Mouse (Mus musculus): Measurements from ENCODE around the gene Srl. TPM values are rescaled to one million over a fixed set of nuclear protein-coding genes. Genes with fewer than 3 reads are reported as not detected.
A peak's percentile ranks its signal among the peaks of the same experiment; 100 is the strongest.

Gene Srl
- total and polyA plus RNA-seq, 3 experiments: 44.6 to 88.8 (median 71.3) TPM

DNA sequence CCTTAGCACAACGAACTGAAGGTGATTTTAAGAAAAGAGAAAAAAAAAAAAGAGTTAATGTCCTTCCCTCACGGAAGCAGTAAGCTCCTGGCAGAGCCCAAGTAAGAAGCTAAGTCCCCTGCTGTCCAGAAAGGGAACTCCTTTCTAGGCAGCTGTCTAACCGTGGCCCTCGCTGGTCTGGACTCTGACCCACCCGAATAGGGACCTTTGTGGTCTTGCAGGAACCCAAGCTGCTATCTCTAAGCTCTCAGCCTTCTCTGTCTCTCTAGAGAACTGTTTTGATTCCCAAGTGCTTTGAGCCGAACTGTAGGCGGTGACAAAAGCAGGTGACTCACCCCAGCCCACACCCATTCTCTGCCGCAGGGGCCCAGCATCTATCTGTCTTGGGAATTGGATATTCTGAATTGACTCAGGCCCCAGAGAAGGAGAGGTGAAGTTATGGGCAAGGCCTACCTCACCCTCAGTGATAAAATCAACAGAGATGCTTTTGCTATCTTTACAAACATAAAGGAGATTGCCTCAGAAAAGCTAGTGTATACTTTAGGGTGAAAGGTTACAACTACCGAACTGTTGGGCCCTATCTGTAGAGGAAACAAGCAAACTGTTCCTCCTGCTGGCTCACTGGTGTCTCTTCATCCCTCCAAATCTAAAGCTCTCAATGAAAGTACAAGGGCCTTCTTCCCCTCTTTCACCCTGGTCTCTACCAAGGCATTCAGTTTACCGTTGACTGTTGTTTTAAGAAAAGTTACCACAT is 71.8 kb downstream of the Srl start (continued):
- TF ChIP-seq TBP (conservative IDR thresholded peaks at IDR 0.05; ENCODE audit: low read depth, low read length) (peak; percentile 65; the same call in 1 of the 2 replicates), KAT2A (IDR thresholded peaks at IDR 0.05; ENCODE audit: insufficient replicate concordance, low read length) (0 out of 2 replicates have a peak, but pooled peaks have one; percentile 70), EP300 (IDR thresholded peaks at IDR 0.05; ENCODE audit: low read length) (peak; percentile 81; the same call in 1 of the 2 replicates), ZMIZ1 (IDR thresholded peaks at IDR 0.05; ENCODE audit: low read depth, low read length) (no peak), NELFE (IDR thresholded peaks at IDR 0.05; ENCODE audit: low read depth, low read length) (peak; percentile 30; the same call in 1 of the 2 replicates), ELF1 (IDR thresholded peaks at IDR 0.05; ENCODE audit: low read depth, low read length) (peak; percentile 23; the same call in 1 of the 2 replicates), MAFK (IDR thresholded peaks at IDR 0.05; ENCODE audit: insufficient replicate concordance, low read length) (no peak), HCFC1 (IDR thresholded peaks at IDR 0.05; ENCODE audit: low read depth, low read length) (no peak; the same call in 1 of the 2 replicates)

DNA sequence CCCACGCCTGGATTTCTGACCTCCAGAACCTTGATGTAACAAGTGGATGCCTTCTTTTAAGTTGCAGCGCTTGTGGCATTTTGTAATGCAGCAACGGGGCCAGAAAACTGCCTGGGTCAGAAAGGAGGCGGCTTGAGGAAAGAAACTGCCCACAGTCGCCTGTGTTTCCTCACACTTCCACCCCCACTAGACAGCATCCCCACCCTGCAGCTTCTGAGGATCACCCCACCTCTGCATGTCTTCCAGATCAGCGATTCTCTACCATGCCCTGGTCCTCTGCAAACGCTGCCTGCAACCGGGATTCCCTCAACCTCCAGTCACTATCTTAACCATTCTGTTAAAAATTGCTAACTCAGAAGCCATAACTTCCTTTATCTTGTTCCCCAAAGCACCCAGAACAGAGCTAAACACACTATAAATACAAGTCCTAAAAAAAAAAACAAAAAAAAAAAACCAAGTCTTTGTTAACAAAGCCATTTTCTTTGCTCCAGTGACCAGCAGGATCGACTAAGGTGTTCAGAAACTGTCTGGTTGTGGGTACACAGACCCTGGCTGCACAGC is 77.0 kb downstream of the Srl start:
- Histone ChIP-seq H3K4me3 (replicated peaks in 1 of 3; ENCODE audit: low read depth in 2 of 3, low read length in 2 of 3, poor library complexity in 1 of 3) (no peak overlapping the region), H3K27me3 (replicated peaks) (no peaks in the 10 kb centered on the region), H3K79me2 (replicated peaks; ENCODE audit: control insufficient read depth, extremely low read depth, insufficient read depth, poor library complexity, severe bottlenecking) (no peaks in the 10 kb centered on the region), H3K4me2 (ENCODE audit: insufficient read depth, low read depth, poor library complexity, severe bottlenecking) (no peak overlapping the region), H3K27ac (ENCODE audit: insufficient read depth, low read depth) (no peak overlapping the region), H3K9me3 (replicated peaks; ENCODE audit: low read length) (no peaks in the 10 kb centered on the region), H3K9ac (ENCODE audit: insufficient read depth, low read depth) (no peak overlapping the region), H3K4me1 (ENCODE audit: control insufficient read depth in 1 of 2, insufficient read depth in 2 of 2) (peaks cover 2 to 24% of the 10 kb centered on the region in 2 experiments; a peak in 3 of 4 replicates), H3K36me3 (replicated peaks in 1 of 2; ENCODE audit: control insufficient read depth in 1 of 2, insufficient read depth in 1 of 2, low read length in 1 of 2) (no peaks in the 10 kb centered on the region)
- dilution Hi-C loops (cut with MboI; ENCODE audit: extremely low pct_ligation_motif_present, extremely low pct_unique_long_range_greater_than_20kb, low sequenced_read_pairs): no loop called here
- no peak for DNase-seq (ENCODE audit: extremely low read depth)
- in situ Hi-C loops (cut with MboI; ENCODE audit: low pct_ligation_motif_present, low pct_unique_long_range_greater_than_20kb, low sequenced_read_pairs): loop anchor here (5.0 kb wide), 1 partner anchor 32 kb away; no protein-coding TSS in a partner anchor
- TF ChIP-seq CHD1 (IDR thresholded peaks at IDR 0.05; ENCODE audit: low read depth, low read length) (no peak), ZNF384 (IDR thresholded peaks at IDR 0.05; ENCODE audit: low read depth, low read length) (0 out of 2 replicates have a peak, but pooled peaks have one; percentile 6)

DNA sequence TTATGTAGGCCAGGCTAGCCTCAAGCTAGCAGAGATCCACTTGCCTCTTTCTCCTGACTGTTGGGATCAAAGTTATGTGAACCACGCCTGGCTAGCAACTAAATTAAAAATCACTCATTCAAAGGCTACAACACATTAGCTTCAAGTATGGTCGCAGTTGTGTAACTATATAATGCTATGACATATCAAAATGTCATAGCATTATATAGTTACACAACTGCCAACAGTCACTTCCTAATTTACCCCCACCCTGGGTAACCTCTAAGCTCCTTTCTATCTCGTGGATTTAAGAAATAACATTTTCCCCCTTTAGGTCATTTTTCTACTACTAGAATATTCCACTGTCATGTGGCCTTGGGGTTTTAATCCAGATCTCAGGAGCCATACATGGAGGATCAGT is 83.7 kb downstream of the Srl start:
- Histone ChIP-seq H3K79me2 (replicated peaks; ENCODE audit: control insufficient read depth, extremely low read depth, insufficient read depth, poor library complexity, severe bottlenecking) (no peaks in the 10 kb centered on the region), H3K9ac (ENCODE audit: insufficient read depth, low read depth) (no peak overlapping the region), H3K4me2 (ENCODE audit: insufficient read depth, low read depth, poor library complexity, severe bottlenecking) (no peak overlapping the region), H3K27me3 (replicated peaks) (no peaks in the 10 kb centered on the region), H3K36me3 (replicated peaks in 1 of 2; ENCODE audit: control insufficient read depth in 1 of 2, insufficient read depth in 1 of 2, low read length in 1 of 2) (no peaks in the 10 kb centered on the region), H3K4me1 (ENCODE audit: control insufficient read depth in 1 of 2, insufficient read depth in 2 of 2) (peaks cover 2 to 11% of the 10 kb centered on the region in 2 experiments; a peak in 3 of 4 replicates), H3K27ac (ENCODE audit: insufficient read depth, low read depth) (no peak overlapping the region), H3K4me3 (replicated peaks in 1 of 3; ENCODE audit: low read depth in 2 of 3, low read length in 2 of 3, poor library complexity in 1 of 3) (no peak overlapping the region), H3K9me3 (replicated peaks; ENCODE audit: low read length) (no peaks in the 10 kb centered on the region)
- dilution Hi-C loops (cut with MboI; ENCODE audit: extremely low pct_ligation_motif_present, extremely low pct_unique_long_range_greater_than_20kb, low sequenced_read_pairs) (no loop called here), in situ Hi-C loops (cut with MboI; ENCODE audit: low pct_ligation_motif_present, low pct_unique_long_range_greater_than_20kb, low sequenced_read_pairs) (no loop called here)
- DNase-seq (ENCODE audit: extremely low read depth): no peak
- no peak for TF ChIP-seq JUND (conservative IDR thresholded peaks at IDR 0.05; ENCODE audit: low read depth, low read length)
